Mouse (Mus musculus) intestine, embryonic 14.5 days (tissue): Measurements from ENCODE around the gene Chst13. TPM values are rescaled to one million over a fixed set of nuclear protein-coding genes. Genes with fewer than 3 reads are reported as not detected.
A peak's percentile ranks its signal among the peaks of the same experiment; 100 is the strongest.

Experiments
- ATAC-seq: fragments of 200-750 bp; cut with Nextera tagmentation; replicated peaks from 2 replicates; pipeline ENCODE4 v1.8.0; 2017; ENCODE audit warnings: low read depth, moderate number of reproducible peaks, moderate TSS enrichment, moderate library complexity; ENCODE audit not compliant: low FRiP score, low TSS enrichment
- DNase-seq: peaks from one replicate; pipeline ENCODE4 v3.0.0-alpha.2; 2018; ENCODE audit warnings: low spot score
- H3K27ac ChIP-seq: fragments of 300-500 bp; sonication (generic); 2 replicates; pipeline ENCODE4 v1.5.1; 2014; ENCODE audit warnings: low read depth, mild to moderate bottlenecking, control low read depth
- H3K27me3 ChIP-seq: fragments of 300-500 bp; sonication (generic); replicated peaks from 2 replicates; pipeline ENCODE4 v1.6.1; 2014; ENCODE audit warnings: low read length, control low read depth; ENCODE audit not compliant: control insufficient read depth, insufficient read depth
- H3K36me3 ChIP-seq: fragments of 300-500 bp; sonication (generic); 2 replicates; pipeline ENCODE4 v1.6.1; 2014; ENCODE audit warnings: low read length, control low read depth; ENCODE audit not compliant: control insufficient read depth, insufficient read depth
- H3K4me1 ChIP-seq: fragments of 300-500 bp; sonication (generic); replicated peaks from 2 replicates; pipeline ENCODE4 v1.6.1; 2014; ENCODE audit warnings: low read length, control low read depth, mixed read lengths; ENCODE audit not compliant: control insufficient read depth, insufficient read depth
- H3K4me2 ChIP-seq: fragments of 300-500 bp; sonication (generic); 2 replicates; pipeline ENCODE4 v1.6.1; 2014; ENCODE audit warnings: low read length
- H3K4me3 ChIP-seq: fragments of 300-500 bp; sonication (generic); 2 replicates; pipeline ENCODE4 v1.5.1; 2014; ENCODE audit warnings: low read depth, low read length, control low read depth, mixed read lengths
- H3K9ac ChIP-seq: fragments of 300-500 bp; sonication (generic); 2 replicates; pipeline ENCODE4 v1.6.1; 2014; ENCODE audit warnings: mild to moderate bottlenecking, low read length
- H3K9me3 ChIP-seq: fragments of 300-500 bp; sonication (generic); 2 replicates; pipeline ENCODE4 v1.6.1; 2016; ENCODE audit warnings: low read length, control low read depth; ENCODE audit not compliant: control insufficient read depth
- WGBS: fragments of 180-500 bp; shearing (Covaris S2); extraction: QIAGEN DNeasy Blood & Tissue Kit; methylation state at CpG from one replicate; pipeline ENCODE4 v1.1.7; 2014; 5-methylcytosine and 5-hydroxymethylcytosine counted together
- polyA plus RNA-seq: library from polyadenylated mRNA; unstranded; fragments of >200 nt; fragmentation: Nextera tagmentation; extraction: Ambion mirVana; gene quantifications from 2 replicates; pipeline ENCODE4 v1.2.1, GENCODE M21; 2014

Chst13 gene
- polyA plus RNA-seq, 1 experiment from 2014 or later = 0.46 TPM

DNA sequence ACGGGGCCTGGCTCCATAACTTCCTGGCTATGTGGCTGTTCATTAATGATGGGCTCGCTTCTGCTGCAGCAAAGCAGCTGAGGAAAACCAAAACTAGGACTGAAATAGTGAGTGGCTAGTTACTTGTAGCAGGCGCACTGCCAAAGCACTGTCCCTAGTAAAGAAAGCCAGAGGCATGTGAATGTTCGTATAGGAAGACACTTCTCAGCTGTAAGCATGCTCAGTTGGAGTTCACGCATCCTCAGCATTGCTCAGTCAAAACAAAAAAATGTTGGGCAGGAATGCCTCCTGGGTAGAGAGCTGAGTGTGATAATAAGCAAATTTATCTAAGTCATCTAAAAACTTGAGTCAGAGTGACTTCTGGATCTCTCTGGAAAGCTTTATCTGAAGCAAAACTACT, 33.2 kb upstream of the Chst13 start:
- no peak overlapping the region for H3K9ac ChIP-seq
- H3K4me2 ChIP-seq = no peak overlapping the region
- H3K9me3 ChIP-seq = no peaks in the 10 kb centered on the region
- no peak overlapping the region for H3K4me3 ChIP-seq
- H3K27ac ChIP-seq = no peak overlapping the region
- H3K4me1 ChIP-seq = peaks cover 3% of the 10 kb centered on the region; the same call in 1 of the 2 replicates
- 41% methylated on average over 5 of the region's 5 CpGs for WGBS
- H3K36me3 ChIP-seq = no peaks in the 10 kb centered on the region
- H3K27me3 ChIP-seq = no peaks in the 10 kb centered on the region
- peak; percentile 58 for DNase-seq
- no peak for ATAC-seq

DNA sequence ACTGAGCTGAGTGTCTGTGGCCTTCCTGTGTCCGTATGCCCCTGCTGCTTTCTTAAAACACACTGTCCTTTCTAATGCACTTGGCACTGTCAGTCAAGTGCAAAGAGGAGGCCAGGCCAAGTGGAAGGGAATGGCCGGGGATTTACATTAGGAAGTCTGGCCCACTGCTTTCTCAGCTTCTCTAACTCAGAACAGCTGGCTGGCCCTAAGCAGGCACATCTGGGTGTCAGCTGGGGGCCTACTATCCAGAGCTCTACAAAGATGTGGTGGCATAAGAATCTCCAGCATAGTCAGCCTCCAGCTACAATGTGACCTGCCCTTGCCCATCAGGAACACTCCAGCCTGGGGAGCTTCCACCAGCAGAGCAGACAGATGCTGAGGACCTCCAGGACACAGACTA, 25.0 kb upstream of the Chst13 start:
- no peak for ATAC-seq
- 56% methylated on average over 2 of the region's 2 CpGs for WGBS
- no peaks in the 10 kb centered on the region for H3K36me3 ChIP-seq
- no peak overlapping the region for H3K27ac ChIP-seq
- no peaks in the 10 kb centered on the region for H3K27me3 ChIP-seq
- no peak overlapping the region for H3K4me3 ChIP-seq
- no peaks in the 10 kb centered on the region for H3K4me1 ChIP-seq
- no peak for DNase-seq
- no peak overlapping the region for H3K9ac ChIP-seq
- no peaks in the 10 kb centered on the region for H3K9me3 ChIP-seq
- H3K4me2 ChIP-seq = no peak overlapping the region

DNA sequence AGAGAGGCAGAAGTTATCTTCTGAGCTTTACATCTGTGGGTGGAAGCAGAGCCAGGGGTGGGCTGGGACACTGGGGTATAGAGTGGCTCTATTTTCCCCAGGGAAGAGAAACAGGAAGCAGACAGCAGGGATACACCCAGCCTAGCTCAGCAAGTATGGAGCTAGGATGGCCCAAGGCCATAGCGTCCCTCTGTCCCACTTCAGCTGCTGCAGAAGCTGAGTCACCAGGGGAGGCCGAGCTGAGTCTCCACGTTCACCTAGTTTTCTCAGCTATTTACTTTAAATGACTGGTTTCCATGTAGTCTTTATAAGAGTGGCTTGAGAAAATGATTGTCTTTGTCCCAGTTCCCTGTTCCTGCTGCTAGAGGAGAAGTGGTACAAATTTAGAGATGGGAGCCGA, 23.5 kb upstream of the Chst13 start:
- Histone ChIP-seq H3K36me3 (no peaks in the 10 kb centered on the region), H3K27me3 (no peaks in the 10 kb centered on the region), H3K4me3 (no peak overlapping the region), H3K27ac (no peak overlapping the region), H3K4me2 (no peak overlapping the region), H3K4me1 (no peaks in the 10 kb centered on the region), H3K9ac (no peak overlapping the region), H3K9me3 (no peaks in the 10 kb centered on the region)
- ATAC-seq (no peak), DNase-seq (no peak)
- WGBS = 84% methylated on average over 4 of the region's 4 CpGs

DNA sequence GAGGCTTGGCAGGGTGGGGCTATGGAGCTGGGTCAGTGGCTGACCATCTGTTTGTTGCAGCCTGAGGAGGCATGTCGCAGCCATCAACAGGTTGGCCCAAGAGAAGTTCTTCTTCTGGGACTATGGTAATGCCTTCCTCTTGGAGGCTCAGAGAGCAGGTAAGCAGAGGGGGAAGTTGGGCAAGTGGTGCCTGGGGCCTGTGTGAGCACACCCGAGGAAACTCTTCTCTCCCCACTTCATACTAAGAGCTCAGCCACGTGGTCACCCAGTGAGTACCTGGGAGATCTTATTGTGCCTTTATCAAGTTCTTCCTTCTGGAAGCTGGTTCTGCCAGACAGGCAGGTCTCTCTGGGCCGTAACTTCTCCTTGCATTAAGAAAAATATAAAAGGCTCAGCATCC, 22.2 kb upstream of the Chst13 start:
- no peaks in the 10 kb centered on the region for H3K27me3 ChIP-seq
- no peaks in the 10 kb centered on the region for H3K4me1 ChIP-seq
- H3K9ac ChIP-seq = no peak overlapping the region
- 76% methylated on average over 4 of the region's 4 CpGs for WGBS
- no peak overlapping the region for H3K4me3 ChIP-seq
- no peaks in the 10 kb centered on the region for H3K36me3 ChIP-seq
- DNase-seq (no peak), ATAC-seq (no peak)
- H3K4me2 ChIP-seq = no peak overlapping the region
- H3K9me3 ChIP-seq = no peaks in the 10 kb centered on the region
- H3K27ac ChIP-seq = no peak overlapping the region

DNA sequence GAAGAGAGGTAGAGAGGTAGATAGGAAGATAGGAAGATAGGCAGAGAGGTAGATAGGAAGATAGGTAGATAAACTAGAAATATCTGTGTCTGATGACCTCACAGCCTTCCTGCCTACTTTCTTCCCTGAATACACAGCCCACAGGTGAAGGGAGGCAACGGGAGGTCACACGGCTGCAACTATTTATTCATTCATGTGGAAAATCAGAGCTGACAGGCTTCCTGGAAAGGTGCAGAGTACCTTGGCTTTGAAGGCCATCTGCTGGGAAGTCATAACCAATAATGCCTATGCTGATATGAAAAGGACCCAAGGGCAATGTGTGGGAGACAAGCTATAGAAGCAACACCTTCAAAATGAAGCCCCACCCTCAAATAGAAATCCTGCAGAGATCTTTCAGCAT, 17.4 kb upstream of the Chst13 start:
- Histone ChIP-seq H3K4me1 (no peaks in the 10 kb centered on the region), H3K9ac (no peak overlapping the region), H3K4me3 (no peak overlapping the region), H3K4me2 (no peak overlapping the region), H3K9me3 (no peaks in the 10 kb centered on the region), H3K36me3 (no peaks in the 10 kb centered on the region), H3K27me3 (no peaks in the 10 kb centered on the region), H3K27ac (no peak overlapping the region)
- 74% methylated on average over 2 of the region's 2 CpGs for WGBS
- no peak for ATAC-seq
- DNase-seq = no peak

DNA sequence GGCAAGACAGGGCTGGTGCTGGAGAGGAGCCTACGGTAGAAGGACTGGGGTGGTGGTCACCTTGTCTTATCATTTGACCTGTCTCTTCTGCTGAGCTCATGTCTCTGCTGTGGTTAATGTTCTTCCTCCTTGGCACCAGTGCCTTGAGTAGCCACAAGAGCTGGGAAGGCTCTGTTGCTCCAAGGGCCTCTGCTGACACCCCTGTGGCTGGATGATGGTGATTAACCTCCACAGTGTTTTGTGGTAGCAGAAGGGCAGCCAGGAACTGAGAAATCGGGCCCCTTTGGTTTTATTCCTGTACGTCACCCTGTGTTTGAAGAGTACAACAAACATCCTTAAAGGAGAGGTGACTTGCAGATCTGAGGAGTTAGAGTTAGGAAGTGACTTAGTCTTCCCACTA, 9.3 kb upstream of the Chst13 start:
- Histone ChIP-seq H3K9ac (no peak overlapping the region), H3K4me1 (no peaks in the 10 kb centered on the region), H3K4me2 (no peak overlapping the region), H3K36me3 (no peaks in the 10 kb centered on the region), H3K27ac (no peak overlapping the region), H3K4me3 (no peak overlapping the region), H3K9me3 (no peaks in the 10 kb centered on the region), H3K27me3 (no peaks in the 10 kb centered on the region)
- no peak for DNase-seq
- no peak for ATAC-seq
- 81% methylated on average over 3 of the region's 3 CpGs for WGBS

DNA sequence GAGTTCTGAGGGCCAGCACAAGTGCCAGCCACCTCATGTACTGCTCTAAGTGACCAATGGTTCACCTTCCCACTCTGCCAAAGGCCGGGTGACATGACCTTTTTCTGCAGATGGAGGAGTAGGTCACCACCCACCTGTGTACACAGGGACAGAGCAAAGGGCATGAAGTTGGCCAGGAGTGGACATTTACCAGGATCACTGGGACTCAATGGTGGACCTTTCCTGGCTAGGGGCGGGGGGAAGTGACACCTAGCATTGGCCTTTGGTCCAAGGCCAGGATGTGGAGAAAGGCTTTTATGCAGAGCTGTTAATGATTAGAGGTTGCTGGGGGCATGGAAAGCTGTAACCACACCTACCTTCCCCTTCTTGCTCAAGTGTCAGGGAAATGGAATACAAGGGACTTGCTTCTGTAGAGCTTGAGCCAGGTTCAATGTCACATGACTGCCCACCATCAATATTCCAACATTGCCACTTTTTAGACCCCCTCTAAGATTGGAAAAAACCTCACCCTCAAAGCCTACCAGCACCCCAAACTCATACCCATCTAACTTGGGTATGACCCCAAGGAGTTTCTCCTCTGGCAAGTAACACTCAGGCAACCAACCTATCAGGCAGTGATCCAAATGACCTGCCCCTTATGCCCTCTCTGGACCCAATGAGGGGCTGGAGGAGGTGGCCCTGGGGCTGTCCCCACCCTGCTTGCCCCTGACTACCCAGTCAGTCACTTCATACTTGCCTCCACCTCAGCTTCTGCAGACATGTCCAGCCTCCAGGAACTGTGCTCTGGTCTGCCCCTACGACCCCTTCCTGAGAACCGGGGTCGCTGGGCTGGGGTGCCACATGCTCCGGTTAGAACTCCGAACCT, 7.8 kb upstream of the Chst13 start, which contains the start of gene Uroc1:
Gene Uroc1, plus strand, starts transcription at position 724 of the 865 bp plus-strand sequence.
- H3K4me1 ChIP-seq = no peaks in the 10 kb centered on the region
- H3K36me3 ChIP-seq = no peaks in the 10 kb centered on the region
- H3K4me2 ChIP-seq = no peak within 1 kb of the TSS
- no peaks in the 10 kb centered on the region for H3K27me3 ChIP-seq
- no peaks in the 10 kb centered on the region for H3K9me3 ChIP-seq
- H3K9ac ChIP-seq = no peak within 1 kb of the TSS
- DNase-seq (no peak), ATAC-seq (no peak)
- no peak within 1 kb of the TSS for H3K27ac ChIP-seq
- WGBS = 91% methylated on average over 7 of the region's 7 CpGs
- no peak within 1 kb of the TSS for H3K4me3 ChIP-seq

DNA sequence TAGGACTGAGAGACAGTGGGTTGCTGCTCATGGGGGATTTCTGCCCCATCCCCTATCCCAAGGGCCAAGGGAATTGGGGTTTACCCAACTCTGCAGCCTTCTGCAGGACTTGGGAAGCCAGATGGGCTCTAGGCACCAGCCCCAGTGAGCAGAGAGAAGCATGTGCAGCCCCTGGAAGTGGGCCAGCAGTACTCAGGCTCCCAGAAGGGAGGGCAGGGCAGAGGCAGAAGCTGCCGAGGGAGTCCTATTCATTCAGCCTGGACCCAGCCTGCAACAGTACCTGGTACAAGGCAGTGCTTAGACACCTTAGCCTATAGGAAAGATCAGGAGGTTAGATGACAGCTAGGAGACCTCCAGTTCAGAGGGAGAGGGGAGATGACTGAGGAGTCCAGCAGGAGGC, 5.0 kb upstream of the Chst13 start:
- H3K9me3 ChIP-seq = no peaks in the 10 kb centered on the region
- no peak overlapping the region for H3K9ac ChIP-seq
- 0 out of 2 replicates have a peak, but pooled peaks cover 3% of the 10 kb centered on the region for H3K27me3 ChIP-seq
- WGBS = 30% methylated on average over 1 of the region's 1 CpGs
- no peak overlapping the region for H3K27ac ChIP-seq
- no peak for DNase-seq
- no peak for ATAC-seq
- no peak overlapping the region for H3K4me2 ChIP-seq
- H3K4me3 ChIP-seq = no peak overlapping the region
- no peaks in the 10 kb centered on the region for H3K4me1 ChIP-seq
- no peaks in the 10 kb centered on the region for H3K36me3 ChIP-seq

DNA sequence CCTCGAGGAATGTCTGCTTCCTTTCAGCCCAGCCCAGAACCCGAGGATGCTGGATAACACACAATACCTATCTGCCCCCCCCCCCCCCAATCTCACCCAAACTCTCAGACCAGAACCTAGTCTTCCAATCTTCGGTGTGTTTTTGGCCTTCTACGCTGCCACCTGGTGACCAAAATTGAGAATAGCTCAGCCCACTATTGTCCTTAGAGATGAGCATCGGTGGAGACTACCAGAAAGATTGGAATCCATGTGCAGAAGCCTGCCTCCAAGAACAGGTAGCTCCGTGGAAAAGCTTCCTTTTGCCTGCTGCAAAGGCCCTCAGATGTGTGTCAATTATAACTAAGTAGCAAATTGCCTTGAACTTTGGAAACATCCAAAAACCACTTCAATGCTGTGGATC, 2.7 kb upstream of the Chst13 start:
- H3K4me3 ChIP-seq = no peak overlapping the region
- 23% methylated on average over 6 of the region's 6 CpGs for WGBS

More for the DNA sequence above, 2.7 kb upstream of the Chst13 start:
- Histone ChIP-seq H3K4me1 (no peaks in the 10 kb centered on the region), H3K9me3 (no peaks in the 10 kb centered on the region), H3K27me3 (0 out of 2 replicates have a peak, but pooled peaks cover 3% of the 10 kb centered on the region), H3K9ac (no peak overlapping the region), H3K36me3 (no peaks in the 10 kb centered on the region), H3K4me2 (no peak overlapping the region), H3K27ac (no peak overlapping the region)
- ATAC-seq (no peak), DNase-seq (no peak)
